Mouse (Mus musculus) cerebellum, adult 9-11 months (tissue): ENCODE data around the gene Fam174b.

Experiments used
- DNase-seq: peaks from one replicate; pipeline ENCODE4 v3.0.0; 2022

Fam174b gene

GRCm38 (mm10) chr7:73816255-73816996 is 76.3 kb downstream of the Fam174b start:
- no peak for DNase-seq

DNA sequence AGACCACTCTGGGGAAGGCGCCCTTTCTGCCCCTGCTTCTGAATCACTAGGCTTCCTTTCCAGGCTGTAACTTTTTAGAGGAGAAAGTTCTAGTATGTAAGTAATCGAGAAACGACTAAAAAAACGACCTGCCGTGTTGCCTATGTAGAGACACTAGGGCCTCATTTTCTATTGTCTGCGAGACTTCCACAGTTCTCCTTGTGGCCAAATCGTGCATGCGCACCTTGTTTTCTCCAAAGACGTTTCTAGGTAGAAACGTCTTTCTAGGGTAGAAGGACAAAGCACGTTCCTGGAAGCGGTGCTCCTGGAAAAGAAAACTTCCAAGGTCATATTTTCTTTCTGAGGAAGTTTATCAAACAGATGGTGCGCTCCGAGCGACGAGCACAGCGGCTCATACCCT is 79.3 kb downstream of the Fam174b start:
- no peak for DNase-seq
